Mouse (Mus musculus): ENCODE data around the gene Appl1.

Appl1 gene

DNA sequence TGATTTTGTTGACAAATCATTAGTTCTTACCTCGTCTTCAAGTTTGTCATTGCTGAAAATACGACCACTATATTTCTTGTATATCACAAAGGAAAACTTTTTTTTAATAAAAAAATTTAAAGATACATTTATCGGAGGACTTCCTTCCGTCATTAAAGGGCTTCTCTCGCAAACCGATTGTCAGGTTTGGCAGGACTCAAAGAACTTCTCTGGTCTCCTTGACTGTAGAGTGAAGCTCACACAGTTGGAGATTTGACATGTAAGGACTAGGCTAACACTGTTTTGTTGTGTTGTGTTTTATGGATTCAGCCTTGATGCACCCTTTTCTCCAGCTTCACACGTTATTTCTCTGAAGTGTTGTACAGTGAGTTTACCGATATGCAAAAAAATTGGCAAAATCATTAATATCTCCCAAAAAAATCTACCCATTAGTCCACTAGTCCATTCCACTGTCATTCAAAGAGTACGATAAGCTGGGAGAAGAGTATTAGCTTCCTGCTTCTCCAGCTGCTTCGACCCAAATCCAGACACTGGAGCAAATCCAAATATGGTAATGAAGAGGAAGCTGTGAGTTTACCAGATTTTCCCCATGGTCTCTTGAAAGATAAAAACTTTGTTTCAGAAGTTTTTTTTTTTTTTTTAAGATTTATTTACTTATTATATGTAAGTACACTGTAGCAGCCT, at the start of gene Appl1:
TSS of gene Appl1 (minus strand) at position 127 of the 684 bp plus-strand sequence.
- no peak for DNase-seq

DNA sequence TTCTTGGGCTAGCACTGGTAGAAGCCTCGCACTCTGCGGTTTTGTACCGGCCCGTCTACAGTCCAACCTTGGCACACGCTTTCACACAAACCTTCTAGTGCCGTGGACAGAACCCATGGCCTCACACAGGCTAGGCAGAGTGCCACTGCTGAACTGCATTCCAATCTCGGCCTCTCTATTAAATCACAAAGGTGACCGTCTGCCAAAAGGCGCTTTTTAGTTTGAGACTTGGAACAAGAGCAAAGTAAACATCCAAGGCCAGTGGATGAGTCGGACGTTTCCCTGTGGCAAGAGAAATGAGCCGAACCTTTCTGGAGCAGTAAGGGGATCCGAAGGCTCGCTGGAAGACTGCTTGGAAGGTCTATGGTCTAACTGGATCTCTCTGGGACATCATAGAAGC, 48.8 kb upstream of the Appl1 start:
- DNase-seq = no peak

DNA sequence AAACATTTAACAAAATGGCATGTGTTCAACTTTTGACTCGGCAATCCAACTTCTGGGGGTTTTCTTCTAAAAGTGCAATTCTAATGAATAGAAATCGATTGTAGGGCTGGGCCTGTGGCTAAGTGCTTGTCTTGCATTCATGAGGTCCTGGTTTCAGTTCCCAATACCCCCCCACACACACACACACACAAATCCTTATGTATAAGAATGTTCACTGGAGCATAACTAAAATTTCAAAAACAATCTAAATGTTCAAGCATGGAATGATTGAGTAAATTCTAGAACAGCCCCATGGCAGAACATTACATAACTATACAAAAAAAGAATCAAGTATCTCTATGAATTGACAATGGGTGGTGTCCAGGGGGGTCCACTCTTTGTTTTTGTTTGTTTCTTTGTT, 46.9 kb upstream of the Appl1 start:
- no peak for DNase-seq

DNA sequence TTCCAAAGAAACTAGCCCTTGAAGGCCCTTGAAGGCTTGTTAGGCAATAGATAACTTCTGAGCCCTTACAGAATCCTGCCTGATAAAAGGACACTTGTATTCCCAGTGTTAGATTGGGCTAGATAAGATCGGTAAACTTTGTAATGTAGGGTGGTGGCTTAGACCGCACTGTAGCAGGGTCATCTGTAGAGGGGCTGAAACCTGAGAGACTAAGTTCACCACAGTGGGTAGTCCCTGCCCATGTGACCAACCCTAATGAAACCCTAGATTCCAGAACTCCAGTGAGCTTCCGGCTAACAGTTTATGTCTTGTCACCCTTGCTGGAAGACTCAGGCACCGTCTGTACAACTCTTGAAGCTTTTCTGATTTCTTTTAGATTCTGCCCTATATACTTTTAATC, 42.6 kb upstream of the Appl1 start:
- no peak for DNase-seq

DNA sequence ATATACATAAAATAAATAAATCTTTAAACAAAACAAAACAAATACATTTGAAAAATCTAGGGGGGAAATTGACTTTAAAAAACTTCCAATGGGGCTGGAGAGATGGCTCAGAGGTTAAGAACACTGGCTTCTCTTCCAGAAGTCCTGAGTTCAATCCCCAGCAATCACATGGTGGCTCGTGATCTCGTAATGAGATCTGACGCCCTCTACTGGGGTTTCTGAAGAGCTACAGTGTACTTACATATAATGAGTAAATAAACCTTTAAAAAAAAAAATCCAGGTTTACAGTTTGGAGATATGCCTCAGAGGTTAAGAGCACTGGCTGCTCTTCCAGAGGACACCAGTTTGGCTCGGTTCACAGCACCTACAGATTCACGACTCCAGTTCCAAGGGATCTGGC, 40.5 kb upstream of the Appl1 start:
- no peak for DNase-seq

DNA sequence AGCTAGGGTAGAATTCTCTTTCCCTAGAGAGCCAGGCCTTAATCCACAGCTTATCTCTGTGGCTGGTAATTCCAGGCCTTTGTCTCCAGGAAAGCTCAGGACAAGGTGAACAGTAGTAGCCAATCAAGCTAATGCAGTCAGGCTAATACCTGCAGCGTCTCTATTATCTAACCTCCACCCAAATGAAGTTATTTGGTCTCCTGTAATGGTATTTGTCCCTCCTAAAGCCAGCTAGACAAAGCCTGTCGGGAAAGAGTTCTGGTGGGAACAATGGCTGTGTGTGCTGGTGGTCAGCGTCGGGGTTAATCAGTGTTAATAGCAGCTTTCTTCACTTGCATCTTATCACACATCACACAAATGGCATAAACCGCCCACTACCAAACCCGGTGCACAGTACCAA, 34.9 kb upstream of the Appl1 start:
- DNase-seq = no peak

DNA sequence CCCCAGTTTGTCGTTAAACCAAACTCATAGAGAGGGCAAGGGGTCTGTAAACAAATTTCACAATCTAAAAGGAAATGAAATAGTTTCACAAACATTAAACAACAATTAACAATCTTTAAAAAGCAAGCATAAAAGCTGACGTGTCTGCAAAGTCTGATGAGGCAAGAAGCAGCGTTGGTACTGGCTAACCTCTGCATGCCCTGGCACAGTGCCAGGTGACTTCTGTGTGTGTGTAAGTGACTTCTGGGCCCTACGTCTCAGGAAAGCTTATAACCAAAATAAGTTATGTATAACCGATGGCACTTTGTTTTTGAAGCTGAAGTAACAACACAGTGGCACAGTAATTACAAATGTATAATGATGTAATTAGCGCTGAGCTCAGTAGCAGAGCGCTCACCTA, 33.9 kb upstream of the Appl1 start:
- no peak for DNase-seq

DNA sequence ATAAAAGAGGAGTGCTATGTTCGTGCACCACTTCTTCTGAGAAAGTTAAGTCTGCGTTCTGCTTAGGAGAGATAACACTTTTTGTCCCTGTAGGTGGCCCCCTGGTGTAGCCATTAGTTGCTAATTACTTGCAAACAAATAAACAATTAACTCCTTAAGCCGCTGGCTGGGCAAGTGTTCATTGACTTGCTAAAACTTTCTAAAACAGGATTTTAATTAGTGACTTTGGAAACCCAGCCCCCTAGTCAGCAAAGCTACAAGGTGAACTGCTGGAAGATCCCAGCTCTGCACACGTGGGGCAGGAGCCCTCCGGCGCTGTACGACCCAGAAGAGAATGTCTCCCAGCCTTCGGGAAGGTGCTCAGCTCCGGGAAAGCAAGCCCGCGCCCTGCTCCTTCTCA, 29.4 kb upstream of the Appl1 start:
- DNase-seq = no peak

DNA sequence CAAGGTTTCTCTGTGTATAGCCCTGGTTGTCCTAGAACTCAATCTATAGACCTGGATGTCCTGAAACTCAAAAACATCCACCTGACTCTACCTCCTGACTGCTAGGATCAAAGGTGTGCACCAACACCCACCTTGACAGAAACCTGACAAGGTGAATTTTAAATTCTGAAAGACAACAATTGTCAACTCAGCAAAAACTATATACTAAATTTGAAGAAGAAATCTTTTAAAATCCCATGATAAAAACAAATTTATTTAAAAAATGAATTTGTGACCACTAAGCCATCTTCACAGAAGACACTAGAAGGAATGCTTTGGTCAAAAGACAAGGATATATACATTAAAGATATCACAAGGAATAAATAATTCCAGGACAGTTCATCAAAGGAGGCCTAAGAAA, 25.2 kb upstream of the Appl1 start:
- no peak for DNase-seq

DNA sequence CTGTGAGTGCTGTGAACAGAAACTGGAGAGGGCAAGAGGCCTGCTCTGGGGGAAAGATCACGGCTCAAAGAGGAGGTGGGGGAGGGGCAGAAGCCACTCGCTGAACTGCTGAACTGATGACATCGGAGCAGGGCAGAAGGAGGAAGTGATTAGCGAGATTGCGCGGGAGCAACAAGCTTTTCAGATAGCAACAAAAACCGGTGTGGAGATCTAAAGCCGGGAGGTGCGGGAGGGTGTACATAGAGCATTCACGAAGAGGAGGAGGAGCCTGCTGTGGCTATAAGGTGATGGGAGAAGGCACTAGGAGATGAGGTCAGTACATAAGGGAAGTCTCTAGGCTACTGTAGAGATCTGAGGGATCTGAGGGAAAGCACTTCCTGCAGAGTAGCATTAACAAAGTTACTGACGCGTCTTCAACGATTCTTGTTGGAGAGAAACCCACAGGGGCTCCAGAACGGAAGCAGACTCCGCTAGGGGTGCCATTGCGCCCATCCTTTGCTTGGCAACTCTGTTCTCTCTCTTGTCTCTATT, 23.2 kb upstream of the Appl1 start, which contains the start of gene Hesx1:
TSS of gene Hesx1 (plus strand) at position 206 of the 531 bp plus-strand sequence.
- DNase-seq = no peak

DNA sequence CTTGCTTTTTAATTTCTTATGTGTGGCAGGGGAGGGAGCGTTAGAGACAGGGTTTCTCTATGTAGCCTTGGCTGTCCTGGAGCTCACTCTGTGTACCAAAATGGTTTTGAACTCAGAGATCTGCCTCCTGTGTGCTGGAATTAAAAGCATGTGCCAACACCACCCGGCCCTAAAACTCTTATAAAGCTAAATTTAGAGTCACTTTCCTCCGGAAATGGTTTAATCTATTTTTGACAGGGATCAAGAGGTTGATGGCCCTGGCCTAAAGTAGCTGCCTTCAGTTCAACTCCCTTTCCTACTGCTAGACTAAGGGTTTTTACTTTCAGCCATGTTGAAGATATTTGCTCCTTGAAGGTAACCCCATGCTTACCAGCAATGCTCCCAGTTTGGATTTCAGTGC, 22.4 kb upstream of the Appl1 start:
- no peak for DNase-seq

DNA sequence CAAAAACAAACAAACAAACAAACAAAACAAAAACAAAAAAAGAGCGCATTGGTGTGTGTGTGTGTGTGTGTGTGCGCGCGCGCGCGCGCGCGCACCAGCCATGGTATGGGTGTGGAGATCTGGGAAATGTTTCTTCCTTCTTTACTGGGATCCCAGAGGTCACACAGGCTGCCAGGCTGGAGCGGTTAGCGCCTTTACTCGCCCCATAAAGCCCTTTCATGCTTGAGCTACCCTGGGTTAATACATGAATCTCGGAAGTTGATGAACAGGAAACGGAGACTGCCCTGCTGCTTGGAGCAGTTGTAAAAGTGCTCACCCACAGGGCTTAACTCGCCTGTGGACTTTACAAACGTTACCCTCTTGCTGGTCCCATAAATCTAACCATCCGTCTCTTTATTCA, 20.6 kb upstream of the Appl1 start:
- DNase-seq = no peak

DNA sequence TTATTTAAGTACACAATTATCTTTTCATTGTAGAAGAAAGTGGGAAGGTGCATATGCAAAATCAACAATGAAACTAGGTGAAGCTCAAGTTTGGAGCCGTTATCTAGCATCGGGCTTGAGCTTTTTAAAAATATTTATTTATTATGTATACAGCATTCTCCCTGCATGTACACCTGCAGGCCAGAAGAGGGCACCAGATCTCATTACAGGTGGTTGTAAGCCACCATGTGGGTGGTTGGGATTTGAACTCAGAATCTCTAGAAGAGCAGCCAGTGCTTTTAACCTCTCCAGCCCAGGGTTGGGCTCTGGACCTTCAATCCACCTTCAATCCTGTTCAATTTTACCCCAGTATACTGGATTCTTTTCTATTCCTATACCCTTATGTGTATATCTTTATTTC, 17.7 kb upstream of the Appl1 start:
- DNase-seq = no peak

DNA sequence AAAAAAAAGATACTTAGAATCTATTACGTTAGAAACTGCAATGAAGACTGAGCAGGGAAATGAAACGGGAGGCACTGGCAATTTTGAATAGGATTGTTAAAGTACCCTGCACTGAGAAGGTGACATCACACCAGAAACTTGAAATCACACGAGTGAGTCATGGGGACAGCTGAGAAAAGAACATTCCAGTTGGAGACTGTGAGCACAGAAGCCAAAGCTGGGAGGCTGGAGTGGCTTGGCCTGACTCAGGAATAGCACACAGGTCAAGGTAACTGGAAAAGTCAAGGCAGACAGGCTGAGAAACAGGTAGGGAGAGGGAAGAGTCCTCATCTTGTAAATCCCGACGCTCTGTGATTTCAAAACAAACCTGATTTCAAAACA, 11.1 kb upstream of the Appl1 start:
- DNase-seq = no peak

DNA sequence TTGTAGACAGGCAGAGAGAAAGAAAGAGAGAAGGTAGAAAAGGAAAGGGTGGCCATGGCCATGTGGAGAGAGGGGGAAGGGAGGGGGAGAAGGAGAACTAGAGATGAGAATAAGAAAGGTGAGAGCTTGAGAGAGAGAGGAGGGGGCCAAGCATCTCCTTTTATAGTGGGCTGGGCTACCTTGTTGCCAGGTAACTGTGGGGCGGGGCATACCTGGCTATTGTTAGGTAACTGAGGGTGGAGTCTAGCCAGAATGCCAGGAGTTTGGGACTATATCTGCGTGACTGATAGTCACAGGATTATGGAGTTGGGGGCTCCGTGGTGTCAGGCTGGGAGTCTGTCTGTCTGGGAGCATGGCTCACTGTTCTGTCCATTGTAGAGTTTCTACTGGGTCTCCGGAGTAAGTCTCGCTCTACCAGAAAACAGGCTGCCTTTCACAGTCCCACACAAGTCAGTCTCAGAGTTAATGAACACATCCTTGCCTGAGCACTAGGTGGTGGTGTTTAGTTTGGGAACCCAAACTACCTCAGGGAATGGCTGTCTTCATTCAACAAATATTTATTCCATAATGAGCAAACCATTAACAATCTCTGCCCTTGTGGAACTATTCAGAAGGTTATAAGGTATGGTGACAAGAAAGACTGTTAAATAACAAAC, 10.6 kb upstream of the Appl1 start:
- no peak for DNase-seq

DNA sequence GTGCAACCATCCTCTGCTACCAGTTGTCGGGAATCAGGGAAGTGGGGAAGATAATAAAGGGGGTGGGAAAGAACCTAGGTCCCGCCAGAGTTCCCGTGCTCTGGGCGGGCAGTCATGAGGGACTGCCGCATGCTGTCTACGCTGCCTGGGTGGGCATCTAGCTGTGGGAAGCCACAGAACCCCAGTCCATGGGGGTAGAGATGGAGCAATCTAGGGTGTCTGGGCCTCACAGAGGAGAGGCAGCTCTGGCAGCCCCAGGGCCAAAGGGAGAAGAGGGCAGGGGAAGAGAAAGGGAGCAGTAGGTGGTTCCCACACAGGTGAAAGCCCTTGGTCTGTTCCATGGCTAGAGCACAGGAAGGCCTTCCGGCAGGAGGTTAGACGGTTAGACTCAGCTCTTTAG, 10.0 kb upstream of the Appl1 start:
- DNase-seq = no peak

DNA sequence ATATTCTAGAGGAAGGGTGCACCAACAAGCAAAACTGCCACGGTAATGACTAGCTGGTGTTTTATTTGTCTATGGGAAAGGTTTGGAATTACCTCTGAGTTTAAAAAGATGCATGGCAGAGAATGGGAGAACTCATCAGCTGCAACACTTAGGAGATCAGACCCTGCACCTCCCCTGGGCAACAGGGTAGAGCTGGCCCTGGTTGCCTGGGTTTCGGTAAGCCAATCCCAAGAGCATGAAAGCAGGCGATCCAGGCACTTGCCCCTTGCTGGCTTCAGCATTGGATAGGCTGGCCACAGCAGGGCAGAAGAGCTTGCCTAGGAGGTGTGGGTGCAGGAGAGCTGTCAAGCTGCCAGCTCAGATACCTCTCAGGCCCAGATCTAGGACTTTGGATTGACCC, 8.8 kb upstream of the Appl1 start:
- no peak for DNase-seq

DNA sequence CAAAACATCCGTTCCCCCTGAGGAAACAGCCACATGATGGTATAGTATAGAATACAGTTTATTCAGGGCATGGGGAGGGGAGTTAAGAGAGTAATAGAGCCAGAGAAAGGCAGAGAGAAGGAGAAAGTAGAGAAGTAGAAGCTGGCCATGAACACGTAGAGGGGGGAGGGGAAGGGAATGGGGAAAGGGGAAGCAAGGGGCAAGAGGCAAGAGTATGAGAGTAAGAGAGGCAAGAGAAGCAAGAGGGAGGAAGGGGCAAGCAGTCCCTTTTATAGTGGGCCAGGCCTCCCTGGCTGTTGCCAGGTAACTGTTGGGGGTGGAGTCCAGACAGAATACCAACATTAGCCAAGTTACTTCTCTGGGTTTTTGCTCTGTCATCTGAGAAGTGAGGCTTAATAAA, 6.5 kb upstream of the Appl1 start:
- no peak for DNase-seq

DNA sequence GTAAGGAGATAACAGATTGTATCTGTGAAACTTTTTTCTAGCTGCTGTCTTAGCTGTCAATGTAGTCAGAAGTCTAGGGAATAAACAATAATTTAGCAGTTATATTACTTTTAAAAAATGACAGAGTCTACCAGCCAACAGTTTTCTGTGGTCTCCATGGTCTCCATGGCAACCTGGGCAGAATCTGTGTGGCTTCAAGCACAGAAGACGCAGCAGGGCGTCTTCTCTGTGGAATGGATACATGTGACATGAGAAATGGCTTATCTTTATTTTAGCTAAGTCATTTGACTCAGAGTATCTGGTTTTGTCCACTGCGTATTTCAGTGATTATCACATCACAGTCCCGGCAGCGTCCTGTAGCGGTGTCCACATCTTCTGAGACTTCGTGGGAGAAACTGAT, 5.2 kb upstream of the Appl1 start:
- DNase-seq = no peak

DNA sequence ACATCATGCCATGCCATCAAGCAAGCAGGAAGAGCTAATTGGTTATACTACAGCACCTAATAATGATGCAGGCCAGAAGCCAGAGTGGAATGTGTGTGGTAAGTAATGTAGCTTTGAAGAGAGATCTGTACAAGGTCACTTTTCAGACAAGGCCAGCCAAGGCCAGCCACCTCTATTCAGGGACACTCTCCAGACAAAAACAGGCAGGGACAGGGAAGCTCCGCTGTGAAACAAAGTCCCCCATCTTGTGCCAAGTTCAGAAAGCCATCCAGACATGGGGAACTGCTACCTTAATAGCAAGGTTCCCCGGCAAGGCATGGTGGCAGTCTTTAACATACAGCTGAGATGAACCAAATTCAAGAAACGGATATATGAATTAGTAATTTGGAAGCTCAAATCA, 4.5 kb upstream of the Appl1 start:
- DNase-seq = no peak

DNA sequence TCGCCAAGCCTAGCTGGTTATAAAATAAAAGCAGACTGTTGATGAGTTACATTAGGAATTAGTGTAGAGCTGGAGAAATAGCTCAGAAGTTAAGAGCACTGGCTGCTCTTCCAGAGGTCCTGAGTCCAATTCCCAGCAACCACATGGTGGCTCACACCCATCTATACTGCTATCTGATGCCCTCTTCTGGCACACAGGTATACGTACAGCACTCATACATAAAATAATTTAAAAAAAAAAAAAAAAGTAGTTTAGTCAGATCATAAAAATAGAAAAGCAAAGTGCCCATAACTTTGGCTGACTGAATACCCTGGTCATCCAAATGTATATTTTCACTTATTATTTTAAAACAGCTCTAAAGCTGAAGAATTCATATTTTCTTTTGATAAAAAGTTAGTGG, 2.1 kb upstream of the Appl1 start:
- DNase-seq = no peak

DNA sequence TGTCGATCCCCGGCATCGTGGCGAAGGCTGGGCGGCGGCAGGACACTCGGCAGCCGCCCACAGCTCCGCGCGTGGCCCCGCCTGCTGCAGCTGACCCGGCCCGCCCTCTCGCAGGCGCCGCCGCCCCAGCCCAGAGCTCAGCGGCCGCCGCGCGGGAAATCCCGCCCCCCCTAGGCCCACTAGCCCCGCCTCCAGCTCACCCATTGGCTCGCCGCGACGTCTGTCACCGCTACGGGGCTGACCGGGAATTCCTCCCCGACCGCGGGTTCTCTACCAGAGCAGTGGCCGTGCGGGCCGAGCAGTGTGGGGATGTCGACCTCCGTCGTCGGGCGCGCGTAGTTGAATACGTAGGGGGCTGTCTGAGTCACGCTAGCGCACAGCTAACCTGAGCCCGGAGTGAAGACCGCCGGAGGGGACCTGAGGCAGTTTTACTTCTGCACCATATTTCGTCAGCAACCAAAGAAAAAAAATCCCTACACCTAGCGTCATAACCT, 546 bp downstream of the Appl1 start:
- DNase-seq = peak; percentile 100

DNA sequence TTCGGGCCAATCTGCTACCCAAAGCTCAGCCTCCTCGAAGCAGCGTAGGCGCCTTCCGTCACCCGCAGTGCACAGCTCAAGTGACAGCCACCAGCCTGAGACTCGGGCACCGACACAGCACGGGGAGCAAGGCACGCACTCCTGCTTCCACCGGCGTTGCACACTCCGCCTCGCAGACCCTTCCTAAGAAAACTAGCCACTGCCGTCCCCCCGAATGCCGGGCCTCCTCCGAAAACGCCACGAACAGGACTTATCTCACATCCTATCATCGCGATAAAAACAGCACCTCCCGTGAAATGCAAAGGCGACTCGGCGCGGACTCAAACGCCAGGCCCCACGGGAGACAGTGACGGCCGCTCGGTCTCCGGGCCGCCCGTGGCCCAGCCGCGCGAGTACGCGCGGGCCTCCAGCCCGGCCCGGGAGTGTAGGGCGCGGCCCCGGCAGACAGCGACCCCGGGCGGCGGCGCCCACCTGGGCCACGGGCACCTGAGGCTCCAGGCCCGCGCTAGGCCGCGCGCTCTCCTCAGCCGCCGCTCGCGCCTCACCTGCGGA, 1.1 kb downstream of the Appl1 start:
- DNase-seq = peak; percentile 53

DNA sequence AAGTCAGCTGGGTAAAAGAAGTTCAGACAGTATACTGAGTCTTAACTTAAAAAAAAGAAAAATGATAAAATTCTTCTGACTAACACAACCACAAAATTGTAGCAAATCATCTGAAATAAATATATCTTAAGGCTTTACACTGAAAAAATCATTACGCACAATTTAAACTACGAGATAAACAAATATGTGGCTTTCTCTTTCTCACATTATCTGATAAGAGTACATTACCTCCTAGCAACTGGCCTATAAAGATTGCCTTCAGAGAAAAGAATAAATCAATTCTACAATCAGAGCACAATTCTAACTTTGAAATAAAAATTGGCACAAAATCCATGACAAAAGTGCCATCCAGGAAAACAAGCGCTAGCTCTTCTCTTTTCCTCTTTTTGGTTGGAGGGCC, 1.9 kb downstream of the Appl1 start:
- DNase-seq = no peak
